Mouse (Mus musculus) kidney, postnatal 0 days (tissue): ENCODE data around the gene Gcg. TPM values are rescaled to one million over a fixed set of nuclear protein-coding genes. Genes with fewer than 3 reads are reported as not detected.
A peak's percentile ranks its signal among the peaks of the same experiment; 100 is the strongest.

Source experiments
- ATAC-seq: fragments of 200-750 bp; cut with Nextera tagmentation; replicated peaks from 2 replicates; pipeline ENCODE4 v1.8.0; 2017; ENCODE audit warnings: low read depth, moderate number of reproducible peaks, moderate TSS enrichment, moderate library complexity; ENCODE audit not compliant: low FRiP score
- DNase-seq: peaks from one replicate; pipeline ENCODE4 v3.0.0-alpha.2; 2016; ENCODE audit warnings: low spot score
- H3K27ac ChIP-seq: fragments of 300-500 bp; sonication (generic); 2 replicates; pipeline ENCODE4 v1.5.1; 2014; ENCODE audit warnings: mild to moderate bottlenecking
- H3K27me3 ChIP-seq: fragments of 300-500 bp; sonication (generic); 2 replicates; pipeline ENCODE4 v1.6.1; 2014; ENCODE audit warnings: low read length, mixed read lengths; ENCODE audit not compliant: insufficient read depth
- H3K36me3 ChIP-seq: fragments of 300-500 bp; sonication (generic); 2 replicates; pipeline ENCODE4 v1.6.1; 2014; ENCODE audit warnings: low read length, mixed read lengths; ENCODE audit not compliant: insufficient read depth
- H3K4me1 ChIP-seq: fragments of 300-500 bp; sonication (generic); replicated peaks from 2 replicates; pipeline ENCODE4 v1.6.1; 2014; ENCODE audit warnings: antibody characterized with exemption, low read length, mixed read lengths; ENCODE audit not compliant: insufficient read depth
- H3K4me2 ChIP-seq: fragments of 300-500 bp; sonication (generic); 2 replicates; pipeline ENCODE4 v1.6.1; 2014; ENCODE audit warnings: mild to moderate bottlenecking, low read length, moderate library complexity, mixed read lengths
- H3K4me3 ChIP-seq: fragments of 300-500 bp; sonication (generic); replicated peaks from 2 replicates; pipeline ENCODE4 v1.5.1; 2014; ENCODE audit warnings: low read depth, low read length
- H3K9ac ChIP-seq: fragments of 300-500 bp; sonication (generic); 2 replicates; pipeline ENCODE4 v1.6.1; 2014; ENCODE audit warnings: low read depth, low read length
- H3K9me3 ChIP-seq: fragments of 300-500 bp; sonication (generic); replicated peaks from 2 replicates; pipeline ENCODE4 v1.6.1; 2016; ENCODE audit warnings: low read length, inconsistent platforms, mixed read lengths
- CTCF ChIP-seq: IDR thresholded peaks from 2 replicates; pipeline ENCODE4 v1.5.1; 2016; ENCODE audit warnings: antibody characterized with exemption, low read depth, mild to moderate bottlenecking, moderate library complexity
- WGBS: fragments of 180-500 bp; shearing (Covaris S2); extraction: QIAGEN DNeasy Blood & Tissue Kit; methylation state at CpG from one replicate; pipeline ENCODE4 v1.1.7; 2014; 5-methylcytosine and 5-hydroxymethylcytosine counted together
- polyA plus RNA-seq: library from polyadenylated mRNA; unstranded; fragments of >200 nt; fragmentation: Nextera tagmentation; extraction: Ambion mirVana; gene quantifications from 2 replicates; pipeline ENCODE4 v1.2.1, GENCODE M21; 2015

Gene Gcg
- polyA plus RNA-seq, 1 experiment from 2014 or later: not detected

DNA sequence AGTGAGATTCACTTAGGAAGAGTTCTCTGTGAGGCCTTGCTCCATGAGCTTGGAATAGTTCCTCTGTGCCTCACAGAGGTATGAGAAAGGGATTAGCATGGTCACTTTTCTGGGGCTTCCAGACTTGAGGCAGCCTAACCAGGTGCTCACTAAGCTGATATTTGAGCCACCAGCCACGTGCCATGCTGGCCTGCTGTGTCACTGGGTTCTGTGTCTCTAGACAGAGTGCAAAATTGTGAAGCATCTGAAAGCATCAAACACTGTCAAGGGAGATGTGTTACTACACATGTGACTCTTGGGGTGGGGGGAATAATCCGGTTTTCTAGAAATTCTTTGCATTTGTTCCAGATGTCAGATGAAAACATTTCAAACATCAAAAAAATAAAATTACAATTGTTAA is 21.3 kb downstream of the Gcg start:
- H3K36me3 ChIP-seq: no peaks in the 10 kb centered on the region
- 75% methylated on average over 2 of the region's 2 CpGs for WGBS
- H3K4me2 ChIP-seq: no peak overlapping the region
- no peak overlapping the region for H3K9ac ChIP-seq
- no peak overlapping the region for H3K27ac ChIP-seq
- H3K9me3 ChIP-seq: no peaks in the 10 kb centered on the region
- no peak overlapping the region for H3K4me3 ChIP-seq
- ATAC-seq: no peak
- no peaks in the 10 kb centered on the region for H3K27me3 ChIP-seq
- H3K4me1 ChIP-seq: no peaks in the 10 kb centered on the region; the same call in 1 of the 2 replicates
- no peak for DNase-seq
- no peak for TF ChIP-seq CTCF

DNA sequence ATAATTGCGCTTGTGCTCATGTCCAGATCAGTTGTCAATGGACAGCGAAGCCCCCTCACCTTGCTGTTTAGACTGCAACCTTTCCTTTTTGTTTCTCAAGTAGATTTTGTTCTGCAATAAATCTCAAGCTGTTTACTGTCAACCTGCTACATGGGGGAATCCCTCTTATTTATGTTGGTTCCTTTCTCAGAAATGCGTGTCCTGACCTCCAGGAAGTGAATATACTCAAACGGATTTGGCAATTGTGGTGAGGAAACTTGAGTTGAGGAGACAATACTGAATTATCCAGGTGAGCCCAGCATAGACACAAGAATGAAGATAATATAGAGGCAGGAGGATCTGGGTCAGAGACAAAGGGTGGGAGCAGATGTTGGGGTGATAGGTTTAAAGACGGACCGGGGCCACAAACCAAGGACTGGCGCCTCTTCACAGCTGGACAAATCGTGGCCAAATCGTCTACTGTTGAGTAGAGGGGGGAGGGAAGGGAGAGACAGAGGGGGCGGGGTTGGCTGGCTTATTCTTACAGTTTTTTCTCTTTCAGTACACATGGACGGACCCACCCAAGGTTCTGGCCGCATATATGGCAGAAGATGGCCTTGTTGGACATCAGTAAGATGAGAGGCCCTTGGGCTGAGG is 22.5 kb downstream of the Gcg start:
- Histone ChIP-seq H3K4me1 (no peaks in the 10 kb centered on the region; the same call in 1 of the 2 replicates), H3K9me3 (no peaks in the 10 kb centered on the region), H3K27me3 (no peaks in the 10 kb centered on the region), H3K4me2 (no peak overlapping the region), H3K36me3 (no peaks in the 10 kb centered on the region), H3K27ac (no peak overlapping the region), H3K4me3 (no peak overlapping the region), H3K9ac (no peak overlapping the region)
- WGBS: 61% methylated on average over 12 of the region's 12 CpGs
- no peak for ATAC-seq
- no peak for DNase-seq
- TF ChIP-seq CTCF: no peak

DNA sequence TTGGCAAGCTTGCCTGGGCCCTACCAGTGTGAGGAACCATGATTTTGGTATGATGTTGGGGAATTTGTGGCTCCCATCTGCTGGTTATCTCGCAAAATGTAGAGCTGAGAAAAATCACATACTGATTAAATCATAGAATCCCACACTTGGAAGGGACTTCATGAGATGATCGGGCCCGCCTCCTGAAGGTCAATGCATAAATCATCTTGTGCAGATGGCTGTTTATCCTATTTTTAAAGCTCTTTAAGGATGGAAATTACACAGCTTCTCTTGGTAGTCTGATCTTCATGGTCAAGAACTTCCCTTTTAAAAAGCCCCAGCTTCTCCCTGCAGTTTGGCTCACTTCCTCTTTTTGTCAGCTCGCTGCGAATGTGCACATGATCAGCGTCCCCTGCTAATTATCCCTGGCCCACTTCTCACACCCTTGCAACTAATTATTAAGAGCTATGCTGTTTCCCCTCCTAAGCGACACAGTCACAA is 23.2 kb downstream of the Gcg start:
- no peak overlapping the region for H3K4me3 ChIP-seq
- H3K27ac ChIP-seq: no peak overlapping the region
- no peak for TF ChIP-seq CTCF
- 45% methylated on average over 7 of the region's 7 CpGs for WGBS
- no peaks in the 10 kb centered on the region; the same call in 1 of the 2 replicates for H3K4me1 ChIP-seq
- no peak overlapping the region for H3K4me2 ChIP-seq
- no peak overlapping the region for H3K9ac ChIP-seq
- no peaks in the 10 kb centered on the region for H3K9me3 ChIP-seq
- H3K27me3 ChIP-seq: no peaks in the 10 kb centered on the region
- DNase-seq (peak; percentile 61), ATAC-seq (no peak)
- no peaks in the 10 kb centered on the region for H3K36me3 ChIP-seq

DNA sequence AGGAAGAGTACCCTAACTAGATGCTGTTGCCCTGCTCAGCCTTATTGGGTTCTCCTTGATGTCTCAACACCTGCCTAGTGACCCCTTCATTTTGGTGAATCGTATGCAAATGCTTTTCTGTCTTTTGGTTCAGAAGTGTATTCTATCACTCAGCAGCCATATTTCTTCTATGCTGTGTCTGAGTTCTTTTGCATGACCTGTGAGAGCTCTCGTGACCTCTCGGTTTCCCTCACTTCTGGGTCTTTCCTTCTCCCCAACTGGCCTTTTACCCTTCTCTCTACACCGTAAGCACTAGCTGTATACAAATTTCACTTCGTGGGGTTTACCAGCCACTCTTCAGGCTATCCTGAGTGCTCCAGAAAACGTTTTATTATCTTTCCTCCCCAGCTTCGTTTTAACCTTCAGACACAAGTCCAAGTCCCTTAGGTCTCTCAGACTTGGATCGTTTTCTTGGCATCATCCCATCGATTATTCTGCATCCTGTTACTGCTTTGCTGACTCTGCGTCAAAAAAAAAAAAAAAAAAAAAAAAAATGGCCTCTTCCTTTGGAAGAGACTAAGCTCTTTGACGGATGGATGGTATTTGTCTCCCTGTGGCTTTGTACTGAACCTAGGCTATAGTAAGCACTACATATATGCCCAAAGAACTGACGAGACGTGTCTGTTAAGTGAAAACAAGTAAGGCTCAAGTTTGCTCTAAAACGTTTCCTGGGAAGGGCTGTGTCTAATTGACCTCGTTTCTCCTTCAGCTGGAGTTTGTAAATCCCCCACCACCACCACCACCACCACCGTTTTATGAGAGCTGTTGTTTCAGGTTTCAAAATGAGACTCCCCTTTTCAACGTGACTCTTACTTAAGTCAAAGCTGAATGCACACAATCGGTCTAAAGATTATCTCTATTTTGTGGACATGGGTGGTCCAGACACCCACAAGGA is 23.9 kb downstream of the Gcg start:
- peak overlapping the region; percentile 16; the same call in 1 of the 2 replicates for H3K4me2 ChIP-seq

DNA sequence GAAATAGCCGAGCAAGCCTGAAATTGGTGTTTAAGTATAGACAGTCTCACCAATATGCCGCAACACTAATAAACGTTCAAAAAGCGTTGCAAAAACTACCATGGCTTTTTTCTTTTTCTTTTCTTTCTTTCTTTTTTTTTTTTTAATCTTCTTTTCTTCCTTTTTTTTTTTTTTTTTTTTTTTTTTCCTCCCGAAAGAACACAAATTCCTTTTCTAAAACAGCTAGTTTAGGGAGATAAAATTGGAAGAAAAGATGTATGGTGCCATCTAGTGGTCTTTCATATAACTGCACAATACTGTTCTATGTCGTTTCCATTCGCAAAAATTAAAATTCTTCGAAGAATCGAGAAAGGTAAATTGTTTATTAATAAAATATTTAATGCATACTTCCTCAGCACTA is 25.4 kb downstream of the Gcg start:
- ATAC-seq (no peak), DNase-seq (peak; percentile 83)
- H3K36me3 ChIP-seq: no peaks in the 10 kb centered on the region
- TF ChIP-seq CTCF: peak; percentile 74
- H3K9ac ChIP-seq: no peak overlapping the region
- no peak overlapping the region for H3K27ac ChIP-seq
- 44% methylated on average over 9 of the region's 9 CpGs for WGBS
- H3K4me2 ChIP-seq: no peak overlapping the region
- H3K27me3 ChIP-seq: no peaks in the 10 kb centered on the region
- H3K4me1 ChIP-seq: no peaks in the 10 kb centered on the region; the same call in 1 of the 2 replicates
- H3K9me3 ChIP-seq: no peaks in the 10 kb centered on the region
- no peak overlapping the region for H3K4me3 ChIP-seq

More for the DNA sequence above, 23.9 kb downstream of the Gcg start:
- 36% methylated on average over 18 of the region's 18 CpGs for WGBS
- peak; percentile 28 for DNase-seq
- Histone ChIP-seq H3K4me3 (no peak overlapping the region), H3K4me1 (no peaks in the 10 kb centered on the region; the same call in 1 of the 2 replicates), H3K9ac (no peak overlapping the region), H3K9me3 (no peaks in the 10 kb centered on the region), H3K27me3 (no peaks in the 10 kb centered on the region), H3K27ac (no peak overlapping the region), H3K36me3 (no peaks in the 10 kb centered on the region)
- TF ChIP-seq CTCF: no peak
- ATAC-seq: no peak

DNA sequence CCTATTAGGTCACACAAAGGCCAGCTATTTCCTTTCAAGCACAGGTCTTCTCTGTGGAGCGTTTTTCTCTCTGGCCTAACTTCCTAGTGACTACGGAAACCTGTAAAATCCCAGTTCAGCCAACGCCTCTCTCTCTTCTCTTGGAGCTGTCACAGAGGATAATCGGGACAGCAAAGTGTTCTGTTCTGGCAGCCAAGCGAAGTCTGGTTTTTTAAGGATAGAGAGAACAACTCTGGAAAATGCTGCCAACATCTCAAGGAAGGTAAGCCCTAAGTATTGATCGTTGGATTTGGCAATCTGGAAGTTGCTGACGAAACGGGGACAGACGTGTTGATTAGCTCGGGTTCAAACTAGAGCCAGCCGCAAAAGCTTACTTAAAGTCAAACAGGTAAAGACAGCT is 28.5 kb downstream of the Gcg start:
- H3K4me3 ChIP-seq: no peak overlapping the region
- ATAC-seq (no peak), DNase-seq (no peak)
- H3K4me1 ChIP-seq: no peaks in the 10 kb centered on the region
- 88% methylated on average over 11 of the region's 11 CpGs for WGBS
- H3K36me3 ChIP-seq: no peaks in the 10 kb centered on the region
- no peak overlapping the region for H3K4me2 ChIP-seq
- H3K9ac ChIP-seq: no peak overlapping the region
- no peak for TF ChIP-seq CTCF
- no peaks in the 10 kb centered on the region for H3K27me3 ChIP-seq
- no peak overlapping the region for H3K27ac ChIP-seq
- no peaks in the 10 kb centered on the region for H3K9me3 ChIP-seq
